Mouse (Mus musculus): ENCODE measurements around the gene Ubc.

DNA sequence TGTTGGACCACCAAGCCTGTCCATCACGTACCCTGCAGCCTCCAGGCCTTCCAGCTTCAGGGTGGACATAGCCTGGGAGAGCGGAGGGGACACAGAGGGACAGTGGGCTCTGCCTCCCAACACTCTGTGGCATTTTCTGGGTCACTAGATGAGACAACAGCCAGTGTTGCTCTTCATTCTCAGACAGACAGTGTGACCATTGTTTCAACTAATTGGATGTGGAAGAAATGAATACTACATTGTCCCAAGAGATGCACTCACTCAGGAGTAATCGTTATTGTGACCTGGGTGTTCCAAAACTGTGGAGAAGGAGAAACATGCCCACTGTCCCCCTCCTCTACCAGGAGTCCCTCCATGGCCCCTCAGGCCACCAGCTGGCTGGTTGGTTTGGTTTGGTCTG is 40.6 kb downstream of the Ubc start:
- TF ChIP-seq CTCF (IDR thresholded peaks at IDR 0.05; ENCODE audit: low read depth) (no peak), EP300 (IDR thresholded peaks at IDR 0.05; ENCODE audit: low read depth) (no peak)
